Mouse (Mus musculus) G1E (cell line): ENCODE results near the gene Eml1.

ENCODE experiments used
- CTCF ChIP-seq: IDR thresholded peaks from 2 replicates; pipeline ENCODE4 v1.5.1; 2012; ENCODE audit warnings: low read depth, low read length, inconsistent platforms, mixed read lengths
- TAL1 ChIP-seq: conservative IDR thresholded peaks from 2 replicates; pipeline ENCODE4 v1.6.1; 2012; ENCODE audit warnings: low read depth, low read length, inconsistent platforms, mixed read lengths

DNA sequence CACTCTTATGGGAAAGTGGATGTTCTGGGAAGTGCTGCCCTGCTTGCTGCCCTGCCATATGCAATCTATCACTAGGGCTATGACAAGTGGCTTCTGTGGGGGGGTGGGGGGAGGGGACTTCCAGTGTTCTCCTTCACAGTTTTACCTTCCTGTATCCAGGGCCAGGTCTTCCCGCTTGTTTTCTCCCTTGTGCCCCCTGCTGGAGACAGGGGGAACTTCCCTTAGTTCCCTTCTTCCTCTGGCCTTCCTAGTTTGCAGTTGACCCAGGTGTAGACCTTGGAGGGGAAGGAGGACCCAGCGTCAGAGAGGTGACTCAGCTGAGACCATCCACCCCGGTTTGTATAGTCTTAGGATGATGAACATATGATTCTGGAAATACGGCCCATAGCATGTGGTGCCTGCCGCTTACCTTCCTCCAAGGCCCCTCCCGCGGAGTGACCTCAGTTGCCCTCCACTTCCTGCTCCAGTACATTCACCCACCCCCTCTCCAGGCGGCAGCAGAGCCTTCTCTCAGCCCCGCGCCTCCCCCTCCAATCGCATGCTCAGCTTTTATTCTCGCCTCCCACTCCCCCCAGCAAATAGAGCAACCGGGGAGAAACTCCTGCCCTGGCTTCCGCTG, 32.1 kb upstream of the Eml1 start:
- TF ChIP-seq TAL1 (no peak), CTCF (0 out of 2 replicates have a peak, but pooled peaks have one; percentile 4)
